Mouse (Mus musculus) cortical plate, adult 2 months (tissue): ENCODE data around the gene Letm1. TPM values are rescaled to one million over a fixed set of nuclear protein-coding genes. Genes with fewer than 3 reads are reported as not detected.

Source experiments
- H3K27ac ChIP-seq: fragments of 200-500 bp; 2 replicates; pipeline ENCODE4 v1.5.1; 2012; ENCODE audit warnings: low read length, control low read depth, inconsistent platforms; ENCODE audit not compliant: insufficient read depth
- H3K4me1 ChIP-seq: fragments of 200-500 bp; 2 replicates; pipeline ENCODE4 v1.6.1; 2011; ENCODE audit warnings: low read length; ENCODE audit not compliant: control insufficient read depth, insufficient read depth
- H3K4me3 ChIP-seq: fragments of 200-500 bp; 2 replicates; pipeline ENCODE4 v1.5.1; 2011; ENCODE audit warnings: mild to moderate bottlenecking, low read length, control low read depth; ENCODE audit not compliant: insufficient read depth
- CTCF ChIP-seq: fragments of 200-500 bp; IDR thresholded peaks from 2 replicates; pipeline ENCODE4 v1.5.1; 2011; ENCODE audit warnings: mild to moderate bottlenecking, control low read depth, low read length; ENCODE audit not compliant: insufficient read depth; ENCODE audit errors: extremely low read depth
- POLR2A ChIP-seq: fragments of 200-500 bp; IDR thresholded peaks from 2 replicates; pipeline ENCODE4 v1.6.1; 2011; ENCODE audit warnings: mild to moderate bottlenecking, low read length, control low read depth; ENCODE audit not compliant: insufficient read depth; ENCODE audit errors: extremely low read depth
- polyA plus RNA-seq: library from polyadenylated mRNA; depleted of rRNA; stranded (reverse); fragments of >200 nt; gene quantifications from 2 replicates; pipeline ENCODE4 v1.2.3, GENCODE M21; 2012

Letm1 gene
- polyA plus RNA-seq, 1 experiment = 58.1 TPM

DNA sequence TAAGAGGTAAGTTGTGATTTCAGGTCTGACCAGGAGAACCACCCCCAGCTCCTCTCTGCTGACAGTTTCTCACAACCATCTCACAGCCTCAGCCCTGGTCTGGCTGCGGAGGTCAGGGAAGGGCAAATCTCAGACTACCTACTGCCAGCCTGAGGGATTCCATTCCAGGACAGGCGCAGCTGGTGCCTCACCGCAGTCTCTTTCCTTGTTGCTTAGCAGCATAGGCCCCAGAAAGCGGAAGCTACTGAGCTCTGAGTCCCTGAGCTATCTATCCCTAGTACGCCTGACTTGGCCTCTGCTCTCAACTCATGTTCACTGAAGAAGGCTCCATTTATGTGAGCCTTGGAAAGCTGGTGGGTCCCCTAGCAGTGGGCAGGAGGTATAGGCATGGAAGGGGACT is 64.2 kb downstream of the Letm1 start:
- no peak overlapping the region for H3K4me3 ChIP-seq
- TF ChIP-seq POLR2A = no peak
- no peak for TF ChIP-seq CTCF

GRCm38 (mm10) chr5:33716467-33716866 is 66.2 kb downstream of the Letm1 start:
- TF ChIP-seq CTCF = no peak
- TF ChIP-seq POLR2A = no peak
- H3K27ac ChIP-seq = no peak overlapping the region

More for the DNA sequence above, 64.2 kb downstream of the Letm1 start:
- no peak overlapping the region for H3K27ac ChIP-seq
- no peaks in the 10 kb centered on the region for H3K4me1 ChIP-seq

GRCm38 (mm10) chr5:33715182-33715581 is 67.4 kb downstream of the Letm1 start:
- TF ChIP-seq POLR2A (no peak), CTCF (no peak)
- Histone ChIP-seq H3K4me3 (no peak overlapping the region), H3K27ac (no peak overlapping the region), H3K4me1 (no peaks in the 10 kb centered on the region)

More at GRCm38 (mm10) chr5:33716467-33716866, 66.2 kb downstream of the Letm1 start:
- no peak overlapping the region for H3K4me3 ChIP-seq
- no peaks in the 10 kb centered on the region for H3K4me1 ChIP-seq

GRCm38 (mm10) chr5:33712550-33712949 is 70.1 kb downstream of the Letm1 start:
- H3K4me3 ChIP-seq = no peak overlapping the region
- H3K27ac ChIP-seq = no peak overlapping the region
- no peaks in the 10 kb centered on the region for H3K4me1 ChIP-seq
- TF ChIP-seq CTCF (no peak), POLR2A (no peak)

DNA sequence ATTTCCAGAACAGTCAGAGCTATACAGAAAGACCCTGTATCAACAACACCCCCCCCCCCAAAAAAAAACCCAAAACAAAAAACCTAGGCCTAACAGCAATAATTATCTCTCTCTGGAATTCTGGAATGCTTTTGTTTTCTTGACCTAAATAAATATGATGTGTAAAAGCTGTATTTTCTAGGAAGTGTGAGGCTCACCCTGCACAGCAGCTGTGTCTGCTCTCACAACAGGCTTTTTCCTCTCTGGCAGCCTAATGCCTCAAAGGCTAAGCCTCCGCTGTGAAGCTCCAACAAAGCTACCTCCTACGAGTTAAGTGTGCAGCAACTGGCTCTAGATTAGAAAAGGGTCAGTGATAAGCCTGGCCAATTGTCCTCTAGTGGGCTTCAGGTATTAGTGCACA is 73.6 kb downstream of the Letm1 start:
- Histone ChIP-seq H3K4me3 (no peak overlapping the region), H3K27ac (no peak overlapping the region), H3K4me1 (no peaks in the 10 kb centered on the region)
- TF ChIP-seq POLR2A = no peak
- TF ChIP-seq CTCF = no peak

DNA sequence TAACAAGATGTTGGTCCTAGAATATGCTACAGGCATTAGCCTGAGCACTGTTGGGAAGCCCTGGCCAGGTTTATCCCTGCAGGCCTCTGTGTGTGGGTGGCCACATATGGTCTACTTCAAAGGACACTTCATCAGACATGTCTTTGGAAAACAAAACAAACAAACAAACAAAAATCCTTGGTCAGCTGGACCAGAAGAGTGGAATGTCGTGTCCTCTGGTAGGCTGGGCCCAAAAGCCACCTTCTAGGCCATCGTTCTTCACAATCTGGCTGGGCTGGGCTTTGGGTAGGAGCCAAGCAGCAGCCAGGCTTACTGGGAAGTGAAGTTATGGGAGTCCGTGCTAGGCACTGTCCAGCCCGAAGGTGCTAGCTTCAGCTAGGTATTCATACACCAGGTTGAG is 75.5 kb downstream of the Letm1 start:
- no peak overlapping the region for H3K4me3 ChIP-seq
- no peak overlapping the region for H3K27ac ChIP-seq
- TF ChIP-seq POLR2A = no peak
- TF ChIP-seq CTCF = no peak
- H3K4me1 ChIP-seq = no peaks in the 10 kb centered on the region

- no peak overlapping the region for H3K27ac ChIP-seq
- no peak overlapping the region for H3K4me3 ChIP-seq
- TF ChIP-seq POLR2A = no peak
- TF ChIP-seq CTCF = no peak
- no peaks in the 10 kb centered on the region for H3K4me1 ChIP-seq
Measured at GRCm38 (mm10) chr5:33706350-33706629, 76.3 kb downstream of the Letm1 start.

DNA sequence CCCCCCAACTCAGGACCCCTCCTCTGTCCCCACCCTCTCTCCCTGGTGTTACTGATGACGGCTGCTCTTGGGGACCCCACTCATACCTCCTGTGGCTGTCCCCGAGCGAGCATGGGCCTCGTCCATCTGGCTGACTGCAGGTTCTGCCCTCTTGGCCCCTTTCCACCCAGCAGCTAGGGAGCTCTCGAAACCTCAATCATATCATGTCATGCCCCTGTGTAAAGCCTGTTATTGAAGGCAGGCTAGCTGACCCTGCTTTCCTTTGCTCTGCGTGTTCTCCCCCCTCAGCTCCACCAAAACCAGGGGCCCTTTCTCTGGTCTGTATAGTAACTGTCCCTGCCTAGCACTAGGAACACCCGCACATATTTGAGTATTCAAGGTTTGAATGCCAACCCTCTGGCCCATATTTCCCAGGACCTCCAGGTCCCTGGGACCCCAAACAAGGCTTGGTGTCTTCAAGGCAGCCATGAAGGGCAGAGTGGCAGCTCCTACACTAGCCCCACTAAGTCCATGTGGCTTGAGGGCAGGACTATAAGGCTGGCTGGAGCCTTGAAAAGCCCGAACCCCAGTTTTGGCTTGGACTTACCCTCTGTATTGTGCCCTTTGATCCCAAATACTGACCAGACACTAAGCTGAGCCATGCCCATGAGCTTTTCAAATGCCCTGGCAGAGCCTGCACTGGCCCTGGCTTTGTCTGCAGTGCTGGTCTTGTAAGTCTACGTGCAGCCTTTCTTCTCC is 76.8 kb downstream of the Letm1 start:
- TF ChIP-seq POLR2A = no peak

GRCm38 (mm10) chr5:33704945-33705611 is 77.5 kb downstream of the Letm1 start:
- TF ChIP-seq POLR2A (no peak), CTCF (no peak)
- H3K4me3 ChIP-seq = no peak overlapping the region
- no peak overlapping the region; the same call in 1 of the 2 replicates for H3K27ac ChIP-seq
- H3K4me1 ChIP-seq = no peaks in the 10 kb centered on the region

More for the DNA sequence above, 76.8 kb downstream of the Letm1 start:
- no peak overlapping the region for H3K4me3 ChIP-seq
- H3K27ac ChIP-seq = no peak overlapping the region
- no peaks in the 10 kb centered on the region for H3K4me1 ChIP-seq

- H3K27ac ChIP-seq = no peak overlapping the region
Measured at GRCm38 (mm10) chr5:33703999-33704398, 78.6 kb downstream of the Letm1 start.

GRCm38 (mm10) chr5:33701832-33702231 is 80.8 kb downstream of the Letm1 start:
- H3K4me3 ChIP-seq = no peak overlapping the region
- H3K27ac ChIP-seq = no peak overlapping the region
- H3K4me1 ChIP-seq = no peaks in the 10 kb centered on the region; the same call in 1 of the 2 replicates
- TF ChIP-seq POLR2A (no peak), CTCF (no peak)

More at GRCm38 (mm10) chr5:33703999-33704398, 78.6 kb downstream of the Letm1 start:
- no peak for TF ChIP-seq POLR2A
- no peak for TF ChIP-seq CTCF
- H3K4me3 ChIP-seq = no peak overlapping the region
- no peaks in the 10 kb centered on the region for H3K4me1 ChIP-seq
